Mouse (Mus musculus) testis, postnatal 14 days (tissue): Measurements from ENCODE around the gene Tjp3.
"Not testable (repeated sequence)": the region's sequence is repeated elsewhere in the genome, so short reads cannot be mapped to it uniquely, and the experiment has no call there.

Experiments
- DNase-seq: peaks from one replicate; pipeline ENCODE4 v3.0.0; 2021; ENCODE audit warnings: low spot score

Gene Tjp3

GRCm38 (mm10) chr10:81230438-81231332, 60.7 kb downstream of the Tjp3 start, which contains the start of gene Atcay:
Gene Atcay, minus strand, starts transcription at chr10:81230833.
- DNase-seq, result no peak

GRCm38 (mm10) chr10:81229735-81230437, 61.5 kb downstream of the Tjp3 start:
- no peak for DNase-seq

- not testable (repeated sequence) for DNase-seq
Measured at GRCm38 (mm10) chr10:81223731-81224130, 67.7 kb downstream of the Tjp3 start.
